Mouse (Mus musculus) brown adipose tissue, adult 24 weeks (tissue): ENCODE measurements around the gene Ddi2. TPM values are rescaled to one million over a fixed set of nuclear protein-coding genes. Genes with fewer than 3 reads are reported as not detected.

Source experiments
- H3K27ac ChIP-seq: fragments of 200-500 bp; replicated peaks from 2 replicates; pipeline ENCODE4 v1.5.1; 2012; ENCODE audit warnings: low read depth, mild to moderate bottlenecking, low read length
- H3K4me1 ChIP-seq: fragments of 200-500 bp; 2 replicates; pipeline ENCODE4 v1.6.1; 2012; ENCODE audit warnings: low read length, mixed read lengths; ENCODE audit not compliant: control insufficient read depth, insufficient read depth, insufficient read length
- H3K4me3 ChIP-seq: fragments of 200-500 bp; 2 replicates; pipeline ENCODE4 v1.5.1; 2012; ENCODE audit warnings: low read depth, mild to moderate bottlenecking, low read length, moderate library complexity; ENCODE audit not compliant: insufficient read depth
- polyA plus RNA-seq: library from polyadenylated mRNA; stranded (reverse); fragments of >200 nt; gene quantifications from 2 replicates; pipeline ENCODE4 v1.2.4, GENCODE M21; 2012; ENCODE audit not compliant: missing spikeins, insufficient read depth, insufficient read length

Ddi2 gene
- polyA plus RNA-seq, 1 experiment, result 9.4 TPM

DNA sequence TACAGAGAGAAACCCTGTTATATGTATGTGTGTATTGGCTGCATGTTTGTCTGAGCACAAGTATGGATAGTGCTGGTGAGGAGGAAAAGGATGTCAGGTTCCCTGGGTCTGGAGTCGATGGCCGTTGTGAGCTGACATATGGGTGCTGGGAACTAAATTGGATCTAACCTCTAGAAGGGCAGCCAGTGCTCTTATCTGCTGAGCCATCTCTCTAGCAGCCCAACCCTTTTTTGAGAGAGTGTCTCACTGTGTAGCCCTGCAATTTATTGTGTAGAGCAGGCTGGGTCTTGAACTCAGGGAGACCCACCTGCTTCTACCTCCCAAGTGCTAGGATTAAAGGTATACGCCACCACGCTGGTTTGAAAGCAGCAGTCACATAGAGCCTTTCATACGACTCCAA is 2.1 kb upstream of the Ddi2 start:
- Histone ChIP-seq H3K27ac (no peak overlapping the region), H3K4me1 (peaks cover 8% of the 10 kb centered on the region), H3K4me3 (no peak overlapping the region)

GRCm38 (mm10) chr4:141724594-141724993 is 1.4 kb upstream of the Ddi2 start:
- Histone ChIP-seq H3K27ac (peak overlapping the region; percentile 62; the same call in 1 of the 2 replicates), H3K4me1 (peaks cover 10% of the 10 kb centered on the region), H3K4me3 (peak overlapping the region; percentile 26; the same call in 1 of the 2 replicates)

GRCm38 (mm10) chr4:141723673-141724068 is 452 bp upstream of the Ddi2 start:
- H3K27ac ChIP-seq, result peak overlapping the region; percentile 42; the same call in 1 of the 2 replicates
- H3K4me1 ChIP-seq, result peaks cover 13% of the 10 kb centered on the region
- peak overlapping the region; percentile 63 for H3K4me3 ChIP-seq

DNA sequence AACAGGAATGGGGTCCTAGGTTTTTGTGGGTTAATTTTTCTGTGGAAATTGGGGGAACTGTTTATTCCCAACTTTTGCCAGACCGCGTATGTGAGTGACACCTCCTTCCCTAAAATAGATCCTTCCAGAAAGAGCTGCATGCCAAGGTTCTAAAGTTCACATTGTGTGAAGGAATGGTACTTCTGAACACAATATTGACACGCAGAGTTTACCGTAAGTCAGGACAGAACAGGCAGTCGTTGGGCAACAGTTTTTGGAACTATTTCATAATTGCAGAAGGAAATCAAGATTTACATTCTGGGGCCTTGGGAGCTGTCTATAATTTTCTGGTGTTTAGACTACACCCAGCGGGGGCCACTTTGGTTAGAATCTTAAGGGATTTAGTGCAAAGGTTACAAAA is 1.3 kb downstream of the Ddi2 start:
- peak overlapping the region; percentile 75 for H3K27ac ChIP-seq
- H3K4me3 ChIP-seq, result peak overlapping the region; percentile 91
- H3K4me1 ChIP-seq, result peaks cover 13% of the 10 kb centered on the region; the same call in 1 of the 2 replicates

- H3K27ac ChIP-seq, result peak overlapping the region; percentile 75
- peaks cover 13% of the 10 kb centered on the region; the same call in 1 of the 2 replicates for H3K4me1 ChIP-seq
- peak overlapping the region; percentile 91 for H3K4me3 ChIP-seq
Measured at GRCm38 (mm10) chr4:141720761-141721523, 2.3 kb downstream of the Ddi2 start.

- H3K27ac ChIP-seq, result no peak overlapping the region
- no peak overlapping the region for H3K4me3 ChIP-seq
- peaks cover 21% of the 10 kb centered on the region for H3K4me1 ChIP-seq
Measured at GRCm38 (mm10) chr4:141719304-141719703, 3.9 kb downstream of the Ddi2 start.

DNA sequence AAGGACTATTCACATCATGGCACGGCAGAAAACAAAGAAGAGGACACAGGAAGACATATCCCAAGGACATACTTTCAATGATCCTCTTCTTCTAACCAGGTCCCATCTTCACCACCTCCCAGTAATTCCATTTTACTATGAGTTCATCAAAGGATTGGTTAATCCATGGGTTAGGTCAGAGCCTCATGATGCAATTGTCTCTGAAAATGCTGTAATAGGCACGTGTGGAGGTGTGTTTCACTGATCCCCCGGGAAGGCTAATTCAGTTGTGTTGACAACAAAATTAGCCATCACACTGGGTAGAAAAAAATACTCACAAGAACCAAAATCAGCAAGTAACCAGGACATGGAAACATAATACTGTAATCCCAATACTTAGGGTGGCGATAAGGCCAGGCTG is 5.6 kb downstream of the Ddi2 start:
- H3K4me1 ChIP-seq, result peaks cover 21% of the 10 kb centered on the region
- no peak overlapping the region for H3K27ac ChIP-seq
- no peak overlapping the region for H3K4me3 ChIP-seq

DNA sequence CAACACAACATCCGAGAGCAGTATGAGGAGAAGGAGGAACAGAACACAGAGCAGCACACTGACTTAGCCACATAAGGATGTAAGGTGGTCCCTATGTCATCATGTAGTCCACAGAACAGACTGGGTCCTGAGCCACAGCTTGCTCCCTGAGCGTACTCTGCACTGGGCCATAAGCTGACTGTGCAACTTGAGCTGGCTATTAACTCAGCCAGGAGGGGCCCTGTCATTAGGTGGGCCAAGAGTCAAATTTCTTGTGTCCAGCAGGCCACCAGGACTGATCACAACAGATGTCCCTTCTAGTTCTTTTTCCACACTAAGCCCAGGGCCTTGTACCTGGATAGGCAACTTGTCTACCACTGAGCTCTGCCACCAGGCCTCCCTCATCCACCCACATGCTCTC is 8.2 kb downstream of the Ddi2 start:
- peak overlapping the region; percentile 7 for H3K27ac ChIP-seq
- H3K4me1 ChIP-seq, result peaks cover 14% of the 10 kb centered on the region
- H3K4me3 ChIP-seq, result no peak overlapping the region

GRCm38 (mm10) chr4:141713598-141714142 is 9.5 kb downstream of the Ddi2 start:
- Histone ChIP-seq H3K4me3 (no peak overlapping the region), H3K27ac (no peak overlapping the region)

DNA sequence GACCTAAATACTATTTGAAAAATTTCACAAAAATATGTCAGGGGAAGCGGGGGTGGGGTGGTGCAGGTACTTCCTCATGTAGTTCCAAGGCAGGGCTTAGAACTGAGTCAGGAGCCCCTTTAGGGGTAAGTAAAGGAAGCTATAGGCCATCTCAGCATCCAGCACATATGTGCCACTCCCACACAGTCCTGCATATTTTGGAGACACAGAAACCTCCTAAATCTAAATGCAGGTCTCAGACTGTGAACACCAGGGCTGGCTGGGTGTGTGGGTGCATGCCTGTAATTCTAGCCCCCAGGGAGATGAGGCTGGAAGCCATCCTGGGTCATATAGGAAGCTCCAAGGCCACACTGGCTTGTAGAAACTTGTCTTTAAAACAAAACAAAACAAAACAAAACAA is 12.0 kb downstream of the Ddi2 start:
- Histone ChIP-seq H3K27ac (no peak overlapping the region), H3K4me3 (no peak overlapping the region), H3K4me1 (peaks cover 14% of the 10 kb centered on the region)

More at GRCm38 (mm10) chr4:141713598-141714142, 9.5 kb downstream of the Ddi2 start:
- peaks cover 14% of the 10 kb centered on the region for H3K4me1 ChIP-seq

- Histone ChIP-seq H3K27ac (no peak overlapping the region), H3K4me1 (peaks cover 5% of the 10 kb centered on the region), H3K4me3 (no peak overlapping the region)
Measured at GRCm38 (mm10) chr4:141708971-141709370, 14.2 kb downstream of the Ddi2 start.

GRCm38 (mm10) chr4:141708005-141708404 is 15.2 kb downstream of the Ddi2 start:
- Histone ChIP-seq H3K4me1 (peaks cover 3% of the 10 kb centered on the region), H3K4me3 (no peak overlapping the region), H3K27ac (no peak overlapping the region)

GRCm38 (mm10) chr4:141705331-141705730 is 17.9 kb downstream of the Ddi2 start:
- Histone ChIP-seq H3K27ac (no peak overlapping the region), H3K4me3 (no peak overlapping the region), H3K4me1 (peaks cover 3% of the 10 kb centered on the region)

GRCm38 (mm10) chr4:141704625-141705024 is 18.6 kb downstream of the Ddi2 start:
- H3K4me3 ChIP-seq, result no peak overlapping the region
- peaks cover 3% of the 10 kb centered on the region for H3K4me1 ChIP-seq
- no peak overlapping the region for H3K27ac ChIP-seq

DNA sequence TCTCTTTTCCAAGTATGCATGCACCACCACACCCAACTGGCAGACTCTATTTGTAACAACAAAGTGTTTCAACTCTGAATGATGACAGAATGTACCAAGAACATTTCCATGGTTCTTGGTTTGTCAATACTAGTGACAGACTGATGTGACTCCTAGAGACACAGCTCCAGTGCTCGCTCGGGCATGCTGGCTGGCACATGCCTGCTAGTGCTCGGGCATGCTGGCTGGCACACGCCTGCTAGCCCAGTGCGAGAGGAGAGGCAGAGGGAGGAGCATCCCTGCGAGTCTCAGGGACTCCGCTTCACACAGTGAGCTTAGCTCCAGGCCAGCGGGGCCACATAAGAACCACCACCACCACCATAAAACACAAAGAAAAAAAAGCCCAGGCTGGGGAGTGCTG is 28.5 kb downstream of the Ddi2 start:
- no peaks in the 10 kb centered on the region for H3K4me1 ChIP-seq
- H3K4me3 ChIP-seq, result no peak overlapping the region
- H3K27ac ChIP-seq, result no peak overlapping the region

DNA sequence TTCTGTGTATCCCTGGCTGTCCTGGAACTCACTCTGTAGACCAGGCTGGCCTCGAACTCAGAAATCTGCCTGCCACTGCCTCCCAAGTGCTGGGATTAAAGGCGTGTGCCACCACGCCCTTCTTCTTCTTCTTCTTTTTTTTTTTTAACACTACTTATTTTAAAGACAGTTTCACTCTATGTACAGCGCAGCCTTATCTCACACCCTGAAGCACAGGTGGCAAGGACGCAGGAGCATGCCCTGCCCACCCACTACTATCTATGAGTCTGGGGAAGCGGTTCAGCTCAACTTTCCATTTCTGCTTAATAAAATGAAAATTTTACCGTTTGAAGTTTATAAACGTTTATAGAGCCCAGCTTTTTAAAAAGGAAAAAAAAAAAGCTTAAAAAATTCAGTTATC is 34.7 kb downstream of the Ddi2 start:
- Histone ChIP-seq H3K4me3 (no peak overlapping the region), H3K4me1 (no peaks in the 10 kb centered on the region), H3K27ac (no peak overlapping the region)
